In genomic region chr4:135960717-135961116, GRCm38 (mm10) we compare ENCODE assay signal across 9 mouse cellular contexts. TPM values are rescaled to one million over a fixed set of nuclear protein-coding genes. Genes with fewer than 3 reads are reported as not detected.
A peak's percentile ranks its signal among the peaks of the same experiment; 100 is the strongest.
DNase-seq lines count a peak whose midpoint lies in the region; ATAC-seq lines count a peak whose summit lies in the region.
"Had no signal": no experiment of that assay in that cellular context is flagged by ENCODE, and none has a peak within 500 bp of the region (broad histone marks: within the 10 kb centered on the region; RNA-seq: fewer than 3 reads in every experiment).

No protein-coding gene starts in this region.

- peaks cover 26% of the 10 kb centered on the region for H3K4me1 ChIP-seq in brown adipose tissue, adult 24 weeks (ENCODE audit: control insufficient read depth, insufficient read depth, insufficient read length, low read length)

- 0 out of 2 replicates have a peak overlapping the region, but pooled peaks have one; percentile 8 for H3K27ac ChIP-seq in brown adipose tissue, adult 24 weeks (replicated peaks; ENCODE audit: low read depth, low read length)
- H3K27ac ChIP-seq: limb, embryonic 15.5 days had no signal

- peak; percentile 73 to 92 for DNase-seq in adrenal gland, adult (ENCODE audit: inconsistent age in 2 of 2, low spot score in 1 of 2)
- no peak for DNase-seq in adrenal gland, adult 8-10 months
- DNase-seq in CD4-positive helper T cell, adult 2 months (ENCODE audit: low read depth, low spot score), result peak; percentile 81
- DNase-seq in kidney, postnatal 4 days, result peak; percentile 90 to 91
- DNase-seq in lung, postnatal 25 days (ENCODE audit: low spot score), result peak; percentile 81
- peak; percentile 77 for DNase-seq in spleen, adult 12 weeks (ENCODE audit: low spot score)

- H3K4me3 ChIP-seq in brown adipose tissue, adult 24 weeks (ENCODE audit: insufficient read depth, low read depth, low read length), result no peak overlapping the region
- H3K4me3 ChIP-seq: limb, embryonic 15.5 days had no signal

- peak; percentile 44 for ATAC-seq in frontal cortex, adult (ENCODE audit: low TSS enrichment)

RNA-seq across cellular contexts. Expression of gene Gale, which starts 2.8 kb away (rescaled TPM):
- 10 to 100 TPM; 12.5 to 23.3 (median 22.5) TPM for total RNA-seq in adrenal gland, adult 8-10 months (2022)
- 40.3 and 53.3 TPM in 2 replicates for polyA plus RNA-seq in brown adipose tissue, adult 24 weeks (2012; ENCODE audit: insufficient read depth, insufficient read length, missing spikeins)

RNA-seq across cellular contexts. Expression of gene Lypla2, which starts 11.7 kb away (rescaled TPM):
- total RNA-seq in adrenal gland, adult 8-10 months (2022), result 10 to 100 TPM; 79.7 to 84.5 (median 81.6) TPM
- polyA plus RNA-seq in brown adipose tissue, adult 24 weeks (2012; ENCODE audit: insufficient read depth, insufficient read length, missing spikeins), result 29.3 and 29.8 TPM in 2 replicates

RNA-seq across cellular contexts. Expression of gene Hmgcl, which starts 14.5 kb away (rescaled TPM):
- total RNA-seq in adrenal gland, adult 8-10 months (2022), result 10 to 100 TPM; 51.7 to 68.6 (median 62.8) TPM
- 45.1 and 79.9 TPM in 2 replicates for polyA plus RNA-seq in brown adipose tissue, adult 24 weeks (2012; ENCODE audit: insufficient read depth, insufficient read length, missing spikeins)

RNA-seq across cellular contexts. Expression of gene Pithd1, which starts 26.3 kb away (rescaled TPM):
- total RNA-seq in adrenal gland, adult 8-10 months (2022), result 10 to 100 TPM; 31.8 to 51.8 (median 40.4) TPM
- polyA plus RNA-seq in brown adipose tissue, adult 24 weeks (2012; ENCODE audit: insufficient read depth, insufficient read length, missing spikeins), result 20.3 and 31.3 TPM in 2 replicates

RNA-seq across cellular contexts. Expression of gene Fuca1, which starts 40.2 kb away (rescaled TPM):
- 100 to 1,000 TPM in 3 of 4 experiments, 10 to 100 TPM in 1; 83.5 to 119 (median 106) TPM for total RNA-seq in adrenal gland, adult 8-10 months (2022)
- polyA plus RNA-seq in brown adipose tissue, adult 24 weeks (2012; ENCODE audit: insufficient read depth, insufficient read length, missing spikeins), result 106 and 110 TPM in 2 replicates
